Mouse (Mus musculus): ENCODE measurements around the gene Sec11a.

GRCm38 (mm10) chr7:80904921-80905515 is 42.6 kb downstream of the Sec11a start, which contains the start of gene Nmb:
- TF ChIP-seq ZC3H11A (IDR thresholded peaks at IDR 0.05; ENCODE audit: borderline replicate concordance, low read depth, low read length) (no peak), ZNF384 (IDR thresholded peaks at IDR 0.05; ENCODE audit: low read depth, low read length) (no peak), CHD2 (IDR thresholded peaks at IDR 0.05; ENCODE audit: low read depth, low read length) (no peak), MAFK (IDR thresholded peaks at IDR 0.05; ENCODE audit: insufficient read depth, low read depth, low read length) (no peak)
